Mouse (Mus musculus) urinary bladder, postnatal 14 days (tissue): Measurements from ENCODE around the gene Muc13.

ENCODE experiments used
- DNase-seq: peaks from one replicate; pipeline ENCODE4 v3.0.0; 2021; ENCODE audit warnings: low spot score

Muc13 gene

DNA sequence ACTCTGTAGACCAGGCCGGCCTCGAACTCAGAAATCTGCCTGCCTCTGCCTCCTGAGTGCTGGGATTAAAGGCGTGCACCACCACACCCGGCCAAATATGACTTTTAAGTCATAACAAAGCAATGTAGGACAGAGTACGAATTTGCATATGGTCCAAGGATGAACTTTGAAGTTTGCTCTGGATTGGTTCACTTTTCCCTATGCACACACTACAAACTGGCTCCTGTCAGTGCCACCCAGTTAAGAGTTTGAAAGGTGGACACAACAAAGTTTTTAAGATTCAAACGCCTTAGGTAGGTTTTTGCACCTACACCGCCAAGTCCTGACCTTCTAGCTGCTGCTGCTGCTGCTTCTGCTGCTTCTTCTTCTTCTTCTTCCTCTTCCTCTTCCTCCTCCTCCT is 34.7 kb downstream of the Muc13 start:
- no peak for DNase-seq

DNA sequence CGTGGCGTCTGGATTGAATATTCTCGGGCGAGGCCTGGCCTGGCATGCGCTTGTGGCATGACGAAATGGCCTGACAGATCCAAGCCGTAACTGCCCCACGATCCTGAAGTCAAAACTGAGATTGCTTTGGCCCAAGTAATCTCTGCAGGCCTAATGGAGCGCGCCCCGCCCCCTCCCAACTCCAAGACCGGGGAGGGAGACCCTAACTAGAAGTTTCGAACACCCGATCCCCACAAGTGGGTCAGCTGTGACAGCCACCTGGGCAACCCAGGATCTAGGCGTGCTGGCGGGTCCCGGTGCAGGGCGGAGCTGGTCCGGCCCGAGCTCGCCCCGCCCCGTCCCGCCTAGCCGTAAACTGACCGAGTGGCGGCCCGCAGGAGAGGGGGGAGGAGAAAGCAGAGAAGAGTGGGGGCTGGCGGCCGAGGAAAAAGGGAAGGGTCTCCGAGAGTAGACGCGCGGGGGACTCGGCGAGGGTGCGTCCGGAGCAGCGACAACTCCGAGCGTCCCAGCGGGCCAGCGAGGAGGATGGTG is 35.5 kb downstream of the Muc13 start, which contains the start of gene Itgb5:
TSS of gene Itgb5 (plus strand) at position 365 of the 531 bp plus-strand sequence.
- peak; percentile 80 for DNase-seq

DNA sequence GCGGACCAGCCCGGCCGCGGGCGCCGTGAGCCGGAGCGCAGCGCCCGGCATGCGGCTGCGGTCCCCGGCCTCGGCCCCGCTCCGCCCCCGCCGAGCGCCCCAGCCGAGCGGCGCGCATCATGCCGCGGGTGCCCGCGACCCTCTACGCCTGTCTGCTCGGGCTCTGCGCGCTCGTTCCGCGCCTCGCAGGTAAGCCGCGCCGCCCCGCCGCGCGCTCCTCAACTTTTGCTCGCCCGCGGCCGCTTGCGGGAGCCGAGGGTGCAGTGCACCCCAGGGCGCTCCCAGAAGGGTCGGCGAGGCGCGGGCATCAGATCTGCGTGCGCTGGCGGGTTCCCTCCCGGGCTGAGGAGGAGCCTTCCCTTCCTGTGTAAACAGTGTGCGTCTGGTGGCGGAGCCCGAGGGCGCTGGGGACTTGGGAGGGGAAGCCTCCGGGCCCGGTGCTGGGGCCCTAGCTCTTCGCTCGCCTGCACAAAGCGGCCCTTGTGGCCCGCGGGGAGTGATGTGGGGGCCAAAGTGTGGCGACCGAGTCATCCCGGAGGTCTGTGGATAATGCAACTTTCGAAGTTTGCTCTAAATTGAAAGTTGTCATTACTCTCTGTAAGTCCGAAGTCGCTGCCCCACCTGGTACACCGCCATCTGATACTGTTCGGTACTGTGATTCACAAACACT is 36.1 kb downstream of the Muc13 start:
- DNase-seq: peak; percentile 70

DNA sequence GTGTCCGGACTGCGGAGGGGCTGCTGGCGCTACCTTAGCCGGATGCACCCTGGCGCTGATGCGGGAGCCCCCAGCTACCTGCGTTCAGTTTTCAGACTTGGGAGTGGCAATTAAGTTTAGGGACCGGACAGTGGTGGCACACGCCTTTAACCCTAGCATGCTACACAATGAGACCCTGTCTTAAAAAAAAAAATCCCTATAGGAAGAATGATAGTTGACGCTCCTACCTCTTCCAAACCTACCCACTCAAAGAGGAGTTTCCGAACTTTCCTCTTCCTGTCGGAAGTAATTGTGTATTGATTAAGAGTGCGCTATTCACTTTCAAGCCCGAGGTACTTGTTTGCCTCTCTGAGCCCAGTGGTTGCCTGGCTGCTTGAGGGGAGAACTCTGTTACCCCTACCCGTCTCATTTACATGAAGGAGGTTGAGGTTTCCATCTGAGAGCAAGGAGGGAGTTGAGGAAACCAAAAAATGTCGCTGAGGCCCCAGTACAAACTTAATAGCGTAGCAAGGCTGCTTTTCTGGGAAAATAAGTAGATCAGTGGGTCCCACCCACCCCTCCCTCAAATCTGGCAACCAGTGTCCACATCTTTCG is 36.8 kb downstream of the Muc13 start:
- no peak for DNase-seq

DNA sequence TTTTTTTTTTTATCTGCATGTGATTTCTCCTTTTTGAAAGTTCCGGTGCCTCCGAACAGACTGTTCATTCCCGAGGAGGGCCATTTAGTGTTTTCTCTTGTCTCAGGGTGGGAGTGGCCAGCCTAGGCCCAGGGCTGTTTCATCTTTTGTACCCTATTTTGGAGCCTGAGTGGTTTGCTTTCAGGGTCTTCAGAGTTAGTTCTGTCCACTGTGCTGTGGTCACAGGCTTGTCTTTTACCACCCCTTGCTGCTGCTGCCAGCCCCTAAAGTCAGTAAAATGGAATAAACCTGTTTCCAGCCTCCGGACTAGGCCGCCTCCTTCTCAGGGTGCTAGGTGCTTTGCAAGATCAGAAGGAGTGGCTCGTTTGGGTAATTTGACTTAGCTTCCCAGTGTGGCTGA is 38.2 kb downstream of the Muc13 start:
- no peak for DNase-seq

DNA sequence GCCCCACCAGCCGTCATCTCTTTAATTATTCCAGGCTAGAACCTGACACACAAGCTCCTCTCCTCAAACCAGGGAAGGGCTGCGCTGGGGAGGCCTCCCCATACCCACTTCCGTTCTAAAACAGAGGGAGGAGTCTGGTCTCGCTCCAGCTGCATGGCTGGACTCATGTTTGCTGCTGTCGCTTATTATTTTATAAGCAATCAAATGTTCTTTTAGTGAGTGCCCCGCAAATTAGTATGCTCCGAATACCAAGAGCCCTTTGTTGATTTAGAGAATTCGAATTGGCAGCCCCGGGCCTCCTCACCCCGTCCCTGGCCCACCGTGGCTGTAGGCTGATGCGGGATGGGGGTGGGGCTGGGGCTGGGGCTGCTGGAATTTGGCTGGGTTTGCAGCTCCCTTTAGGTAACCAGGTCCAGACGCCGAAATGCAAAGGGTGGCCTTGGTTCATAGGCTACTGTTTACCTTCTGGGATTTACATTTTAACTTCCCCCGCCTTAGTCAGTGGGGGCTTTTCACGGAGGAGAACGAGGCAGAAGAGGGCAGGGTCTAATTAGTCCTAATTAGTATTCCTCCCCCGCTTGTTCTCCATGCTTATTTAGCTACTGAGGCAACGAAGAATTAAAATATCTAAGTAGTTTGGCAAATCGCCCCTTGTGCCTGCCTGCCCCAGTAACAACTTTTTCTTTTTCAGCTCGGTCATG is 39.0 kb downstream of the Muc13 start:
- DNase-seq: peak; percentile 41

DNA sequence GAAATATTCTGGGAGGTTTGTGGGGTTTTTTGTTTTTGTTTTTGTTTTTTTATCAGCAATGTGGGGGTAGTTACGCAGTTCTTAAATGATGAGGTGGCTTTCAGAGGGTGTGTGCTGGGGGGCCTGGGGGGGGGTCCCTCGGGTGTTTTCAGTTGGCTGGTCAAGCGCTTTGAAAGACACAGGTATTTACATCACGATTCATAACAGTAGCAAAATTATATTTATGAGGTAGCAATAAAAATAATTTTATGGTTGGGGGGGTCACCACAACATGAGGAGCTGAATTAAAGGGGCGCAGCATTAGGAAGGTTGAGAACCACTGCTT is 39.6 kb downstream of the Muc13 start:
- DNase-seq: no peak

DNA sequence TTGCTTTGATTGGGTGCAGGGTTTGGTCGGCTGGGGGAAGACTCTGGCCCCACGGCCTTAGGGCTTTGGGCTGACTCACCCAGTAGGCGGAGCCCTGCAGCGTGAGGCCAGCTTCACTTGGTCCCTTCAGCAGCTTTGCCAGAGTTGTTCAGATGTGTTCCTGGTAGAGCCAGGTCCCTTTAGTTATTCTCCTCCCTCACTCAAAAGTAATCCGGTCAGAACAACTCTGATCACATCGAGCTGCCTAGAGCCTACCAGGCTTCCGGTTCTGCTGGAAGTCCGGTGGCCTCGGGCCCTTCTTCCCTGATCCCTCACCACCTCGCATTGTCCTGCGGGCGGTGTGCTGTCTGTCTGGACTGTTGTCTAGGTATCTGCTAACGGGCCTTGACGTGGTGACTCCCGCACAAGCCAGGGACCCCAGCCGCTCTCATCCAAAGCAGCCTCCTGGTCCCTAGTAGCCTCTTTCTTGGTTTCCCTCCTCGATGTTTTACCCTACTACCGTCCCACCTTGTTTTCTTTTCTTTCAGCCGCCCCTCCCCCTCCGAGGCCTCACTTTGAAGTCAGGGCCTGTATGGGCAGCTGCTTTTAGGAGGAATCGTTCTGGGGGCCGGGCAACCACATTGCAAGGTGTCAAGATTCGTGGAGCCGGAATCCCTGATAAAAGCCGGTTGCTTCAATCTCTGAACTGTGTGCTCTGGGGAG is 40.1 kb downstream of the Muc13 start:
- peak; percentile 77 for DNase-seq

DNA sequence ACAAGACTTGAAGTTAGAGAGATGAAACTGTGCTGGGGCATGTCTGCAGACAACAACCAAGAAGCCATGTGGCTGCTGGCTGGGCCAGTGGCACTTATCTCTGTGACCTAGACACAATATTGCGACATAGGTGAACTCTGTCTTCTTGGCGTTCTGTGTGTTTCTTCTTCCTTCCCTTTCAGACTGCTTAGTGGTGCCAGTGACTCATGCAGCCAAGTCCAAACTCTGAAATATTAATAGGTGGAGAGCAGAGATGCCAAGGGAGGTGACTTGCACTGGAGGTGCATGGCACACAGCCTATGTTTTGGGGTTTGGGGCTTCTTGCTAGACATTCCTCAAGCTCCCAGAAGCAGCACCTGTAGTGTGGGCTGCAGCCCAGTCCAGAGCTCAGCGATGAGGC is 42.8 kb downstream of the Muc13 start:
- peak; percentile 64 for DNase-seq

DNA sequence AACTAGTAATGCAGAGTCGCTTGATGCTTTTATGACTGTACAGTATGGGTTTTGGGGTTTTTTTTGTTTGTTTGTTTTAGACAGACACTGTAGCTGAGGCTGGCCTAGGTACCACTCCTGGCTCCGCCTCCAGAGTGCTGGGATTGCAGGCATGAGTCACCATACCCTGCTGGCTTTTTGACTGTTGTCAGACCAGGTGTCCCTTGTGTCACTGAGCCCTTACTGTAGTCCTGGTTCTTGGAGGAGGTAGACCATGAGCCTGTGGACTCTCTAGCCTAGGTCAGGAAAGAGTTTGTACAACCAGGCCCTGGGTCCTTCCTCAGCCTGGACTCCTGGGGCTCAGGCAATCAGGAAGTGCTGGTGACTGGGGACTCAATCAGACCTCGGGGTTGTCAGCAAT is 43.4 kb downstream of the Muc13 start:
- DNase-seq: peak; percentile 52

DNA sequence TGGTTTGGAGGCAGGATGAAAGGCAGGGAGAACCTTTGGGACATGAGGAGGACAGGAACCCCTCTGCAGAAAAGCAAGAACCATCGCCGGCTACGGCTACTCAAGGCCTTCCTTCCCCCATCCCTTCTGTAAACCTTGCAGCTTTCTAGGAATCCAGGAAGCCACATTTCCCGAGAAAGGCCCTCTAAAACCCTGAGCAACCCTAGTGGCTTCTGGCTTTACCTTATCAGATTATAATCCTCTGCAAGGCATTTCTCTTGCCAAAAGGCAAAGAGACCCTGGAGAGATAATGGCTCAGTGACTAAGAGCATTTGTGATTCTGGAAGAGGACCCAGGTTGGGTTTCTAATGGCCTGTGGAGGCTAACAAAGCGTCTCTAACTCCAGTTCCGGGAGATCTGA is 46.8 kb downstream of the Muc13 start:
- DNase-seq: no peak

DNA sequence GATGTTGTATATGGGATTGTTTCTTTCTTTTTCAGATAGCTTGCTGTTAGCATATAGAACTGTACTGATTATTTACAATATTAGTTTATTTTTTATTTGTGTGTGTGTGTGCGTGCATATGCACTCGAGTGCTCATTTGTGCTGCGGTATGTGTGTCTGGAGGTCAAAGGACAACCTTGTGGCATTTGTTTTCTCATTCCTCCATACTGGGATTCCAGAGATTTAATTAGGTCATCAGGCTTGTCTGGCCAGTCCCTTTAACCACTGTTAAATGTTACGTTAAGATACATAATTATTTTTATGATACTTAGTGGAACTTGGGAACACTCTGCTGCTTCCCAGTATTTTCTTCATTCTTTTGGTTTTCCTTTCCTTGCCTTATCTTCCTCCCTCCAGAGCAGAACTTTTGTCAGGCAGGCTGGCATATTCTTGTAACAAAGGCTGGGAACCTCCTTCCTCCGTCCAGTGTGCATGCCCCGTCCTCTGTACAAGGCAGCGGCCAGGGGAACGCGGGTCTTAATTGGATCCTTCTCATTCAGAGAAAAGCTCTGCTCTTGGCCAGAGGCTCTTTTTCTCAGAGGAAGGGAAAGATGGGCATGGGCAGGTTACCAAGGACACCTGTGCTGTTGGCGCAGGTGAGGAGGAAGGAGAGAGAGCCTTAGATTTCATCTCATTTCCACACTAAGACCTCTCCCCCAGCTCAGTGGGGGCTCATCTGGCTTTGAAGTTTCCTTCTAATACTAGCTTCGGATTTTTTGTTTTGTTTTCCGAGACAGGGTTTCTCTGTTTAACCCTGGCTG is 48.4 kb downstream of the Muc13 start:
- DNase-seq: no peak

DNA sequence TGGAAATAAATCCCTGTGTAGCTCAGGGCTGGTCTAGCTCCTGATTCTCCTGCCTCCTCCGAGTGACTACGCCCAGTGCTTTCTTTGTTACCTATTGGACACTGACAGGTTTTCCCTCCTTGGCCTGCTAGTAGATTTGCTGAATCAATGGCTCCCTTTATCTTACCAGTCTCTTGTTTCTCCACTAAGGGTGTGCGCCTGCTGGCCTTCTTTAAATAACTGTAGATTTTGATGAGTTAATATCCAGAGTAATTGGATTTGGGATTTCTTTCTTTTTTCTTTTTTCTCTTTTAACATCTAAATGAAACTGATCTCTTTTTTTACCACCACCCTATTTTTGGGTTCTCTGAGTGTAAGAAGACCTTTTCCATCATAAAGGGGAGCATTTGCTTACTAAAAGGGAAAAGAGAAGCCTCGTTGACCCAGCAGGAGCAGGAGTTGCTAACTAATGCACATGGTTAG is 50.3 kb downstream of the Muc13 start:
- no peak for DNase-seq

DNA sequence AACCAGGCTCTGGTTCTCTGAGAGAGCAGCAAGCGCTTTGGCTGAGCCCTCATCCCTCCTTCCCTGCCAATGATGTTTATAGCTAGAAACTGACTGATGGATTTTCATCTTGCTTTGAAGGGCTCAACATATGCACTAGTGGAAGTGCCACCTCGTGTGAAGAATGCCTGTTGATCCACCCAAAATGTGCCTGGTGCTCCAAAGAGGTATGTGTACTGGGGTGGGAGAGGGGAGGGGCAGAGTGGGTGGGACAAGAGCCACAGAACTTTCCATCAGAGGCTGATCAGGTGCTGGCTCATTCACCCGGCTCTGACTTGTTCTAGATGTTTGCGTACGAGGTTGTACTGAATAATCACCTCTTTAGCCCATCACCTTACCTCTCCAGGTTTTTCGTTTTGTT is 51.0 kb downstream of the Muc13 start:
- DNase-seq: no peak

DNA sequence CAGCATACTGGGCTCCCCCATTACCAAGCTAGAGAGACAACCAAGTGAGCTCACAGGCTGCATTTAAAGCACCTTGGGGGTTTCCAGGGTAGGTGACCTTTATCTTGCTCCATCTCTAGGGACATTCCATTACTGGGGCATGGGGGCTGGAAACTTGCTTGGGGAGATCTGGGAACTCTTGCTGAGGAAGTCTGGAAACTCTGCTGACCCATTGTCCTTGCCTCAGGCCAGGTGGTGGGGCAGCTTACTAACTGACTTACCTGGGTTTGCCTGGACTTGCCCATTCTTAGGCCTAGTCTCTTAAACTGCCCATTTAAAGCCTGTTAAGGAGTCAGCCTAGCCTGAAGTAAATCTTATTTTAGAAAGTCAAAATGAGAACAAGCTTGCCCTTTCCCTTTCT is 59.4 kb downstream of the Muc13 start:
- no peak for DNase-seq

DNA sequence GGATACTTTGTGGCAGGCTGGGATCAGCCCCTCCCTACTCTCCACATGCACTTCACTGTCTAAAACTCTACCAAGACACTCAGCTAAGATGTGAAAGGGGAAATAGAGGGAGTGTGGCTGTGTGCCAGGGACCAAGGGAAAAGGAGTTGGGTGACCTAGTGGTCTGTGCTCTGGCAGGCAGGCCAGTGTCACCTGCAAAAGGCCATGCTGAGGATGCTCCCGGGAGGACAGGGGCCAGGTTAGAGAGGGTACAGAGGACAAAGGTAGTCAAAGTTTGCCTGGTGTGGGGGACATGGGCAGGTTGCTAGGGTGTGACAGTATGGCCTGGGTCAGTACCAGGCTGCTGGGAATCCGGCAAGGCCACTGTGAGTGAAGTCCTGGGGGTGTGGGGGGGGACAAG is 64.9 kb downstream of the Muc13 start:
- DNase-seq: no peak

DNA sequence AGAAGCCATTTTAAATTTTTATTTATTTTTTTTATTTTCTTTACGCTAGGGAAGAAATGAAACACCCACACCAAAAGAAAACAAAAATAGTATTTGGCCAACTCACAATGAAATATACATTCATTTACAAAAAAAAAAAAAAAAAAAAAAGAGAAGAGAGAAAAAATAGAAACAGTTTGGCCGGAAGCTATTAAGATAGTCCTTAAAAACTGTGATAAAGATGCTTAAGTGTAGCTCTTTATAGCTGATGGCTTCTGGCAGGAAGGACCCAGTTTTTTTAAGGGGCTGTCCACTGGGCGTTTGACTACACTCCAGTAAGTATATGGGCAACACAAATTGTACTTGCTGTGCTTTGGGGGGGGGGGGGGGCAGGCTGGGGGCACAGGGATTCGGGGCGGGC is 65.5 kb downstream of the Muc13 start:
- DNase-seq: no peak

DNA sequence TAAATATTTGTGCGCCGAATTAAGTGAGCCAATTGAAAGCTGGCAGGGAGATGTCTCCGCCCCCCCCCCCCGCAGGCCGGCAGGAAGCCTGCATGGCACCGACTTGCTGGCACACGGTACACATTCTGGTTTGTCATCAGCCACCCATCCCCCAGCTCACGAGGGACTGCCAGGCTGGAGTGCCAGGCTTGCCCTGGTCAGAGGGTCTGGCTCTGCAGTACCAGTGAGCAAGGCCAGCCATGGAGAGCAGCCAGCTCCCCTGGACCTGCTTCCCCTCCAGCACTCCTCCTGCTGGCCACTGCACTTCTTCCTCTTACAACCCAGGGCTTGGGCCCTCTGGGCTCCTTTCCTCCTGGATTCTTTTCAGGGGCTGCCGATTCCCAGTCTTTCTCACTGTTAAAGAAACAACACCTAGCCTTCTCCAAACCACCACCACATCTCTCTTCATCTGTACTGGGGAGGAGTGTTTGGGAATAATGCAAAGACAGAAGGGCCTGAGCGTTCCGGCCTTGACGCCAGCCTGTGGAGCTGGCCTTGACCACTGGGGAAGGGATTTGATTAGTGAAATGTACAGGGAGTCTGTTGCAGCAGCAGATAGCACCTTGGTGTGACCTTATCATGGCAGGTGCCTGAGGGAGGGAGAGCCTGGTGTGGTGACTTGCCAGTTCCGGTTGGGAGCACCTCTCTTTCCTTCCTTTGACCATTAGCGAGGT is 66.3 kb downstream of the Muc13 start:
- peak; percentile 66 for DNase-seq

DNA sequence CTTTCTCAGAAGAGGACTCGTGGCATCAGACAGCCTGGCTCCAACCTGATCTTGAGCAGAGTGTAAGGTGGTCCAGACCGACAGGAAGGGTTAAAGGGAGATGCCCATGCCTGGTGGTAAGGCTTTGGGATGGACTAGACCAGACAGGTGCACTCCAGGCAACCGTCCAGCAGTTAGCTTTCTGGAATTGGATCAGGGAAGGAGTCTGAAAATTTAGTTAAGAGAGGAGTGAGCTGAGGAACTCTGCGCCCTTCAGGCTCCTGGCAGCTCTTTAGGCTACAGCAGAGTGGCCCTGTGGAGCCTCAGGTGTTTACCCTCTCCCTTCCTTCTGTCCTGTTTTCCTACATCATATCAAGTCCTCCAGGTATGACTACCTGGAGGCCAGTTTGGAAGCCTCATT is 68.6 kb downstream of the Muc13 start:
- DNase-seq: no peak

DNA sequence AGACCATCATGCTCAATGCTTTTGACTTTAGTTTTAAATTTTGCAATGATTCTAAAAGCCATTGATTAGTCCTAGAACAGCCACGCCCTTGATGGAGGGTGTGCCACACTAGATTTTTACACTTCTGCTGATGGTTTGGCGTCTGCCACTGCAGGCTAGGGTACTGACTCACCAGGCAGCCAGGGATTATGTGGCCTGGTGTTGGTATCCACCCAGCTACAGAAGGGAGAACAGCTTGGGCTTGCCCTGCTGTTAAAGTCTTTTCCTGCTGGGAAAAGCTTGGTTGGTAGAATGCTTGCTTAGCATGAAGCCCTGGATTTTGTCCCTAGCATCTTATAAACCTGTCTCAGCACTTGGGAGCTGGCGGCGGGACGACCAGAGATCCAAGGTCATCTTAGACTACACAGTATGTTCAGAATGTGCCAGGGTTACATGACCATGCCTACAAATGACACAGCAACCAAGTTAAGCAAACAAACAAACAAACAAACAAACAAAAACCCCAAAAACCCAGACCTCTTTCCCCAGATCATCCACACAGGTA is 69.4 kb downstream of the Muc13 start:
- DNase-seq: no peak
